Mouse (Mus musculus): ENCODE results near the gene Wipf1. TPM values are rescaled to one million over a fixed set of nuclear protein-coding genes. Genes with fewer than 3 reads are reported as not detected.

Wipf1 gene
- polyA plus RNA-seq, 1 experiment: 10.3 TPM

GRCm38 (mm10) chr2:73452556-73452955 lies 77.0 kb downstream of the Wipf1 start:
- no peak for DNase-seq (ENCODE audit: low read depth, low spot score)

GRCm38 (mm10) chr2:73451541-73451940 lies 78.0 kb downstream of the Wipf1 start:
- 92% methylated on average over 3 of the region's 3 CpGs for WGBS
- DNase-seq (ENCODE audit: low read depth, low spot score): no peak

More at GRCm38 (mm10) chr2:73452556-73452955, 77.0 kb downstream of the Wipf1 start:
- WGBS: 83% methylated on average over 7 of the region's 7 CpGs

GRCm38 (mm10) chr2:73450172-73450715 lies 79.3 kb downstream of the Wipf1 start:
- WGBS: 32% methylated on average over 6 of the region's 6 CpGs
- DNase-seq (ENCODE audit: low read depth, low spot score): no peak

GRCm38 (mm10) chr2:73443985-73444384 lies 85.5 kb downstream of the Wipf1 start:
- DNase-seq (ENCODE audit: low read depth, low spot score): no peak
- 82% methylated on average over 10 of the region's 10 CpGs for WGBS

GRCm38 (mm10) chr2:73442015-73442414 lies 87.5 kb downstream of the Wipf1 start:
- no peak for DNase-seq (ENCODE audit: low read depth, low spot score)
- WGBS: 82% methylated on average over 2 of the region's 2 CpGs

GRCm38 (mm10) chr2:73440319-73440718 lies 89.2 kb downstream of the Wipf1 start:
- WGBS: 91% methylated on average over 2 of the region's 2 CpGs
- no peak for DNase-seq (ENCODE audit: low read depth, low spot score)

- no peak for DNase-seq (ENCODE audit: low read depth, low spot score)
- WGBS: 83% methylated on average over 18 of the region's 18 CpGs
Observed at GRCm38 (mm10) chr2:73436976-73437375, 92.6 kb downstream of the Wipf1 start.

GRCm38 (mm10) chr2:73435847-73436246 lies 93.7 kb downstream of the Wipf1 start:
- WGBS: 83% methylated on average over 2 of the region's 2 CpGs
- DNase-seq (ENCODE audit: low read depth, low spot score): no peak

GRCm38 (mm10) chr2:73431959-73432396 lies 97.6 kb downstream of the Wipf1 start:
- DNase-seq (ENCODE audit: low read depth, low spot score): no peak
- WGBS: 66% methylated on average over 14 of the region's 14 CpGs

GRCm38 (mm10) chr2:73428803-73429468 lies 100.6 kb downstream of the Wipf1 start:
- DNase-seq (ENCODE audit: low read depth, low spot score): no peak
- WGBS: 61% methylated on average over 21 of the region's 21 CpGs

- no peak for DNase-seq (ENCODE audit: low read depth, low spot score)
- 19% methylated on average over 1 of the region's 1 CpGs for WGBS
Observed at GRCm38 (mm10) chr2:73427293-73427692, 102.2 kb downstream of the Wipf1 start.

GRCm38 (mm10) chr2:73425822-73426221 lies 103.7 kb downstream of the Wipf1 start:
- 45% methylated on average over 14 of the region's 14 CpGs for WGBS
- no peak for DNase-seq (ENCODE audit: low read depth, low spot score)

- no peak for DNase-seq (ENCODE audit: low read depth, low spot score)
- WGBS: 82% methylated on average over 7 of the region's 7 CpGs
Observed at GRCm38 (mm10) chr2:73419730-73420129, 109.8 kb downstream of the Wipf1 start.

- 38% methylated on average over 4 of the region's 4 CpGs for WGBS
Observed at GRCm38 (mm10) chr2:73419285-73419684, 110.2 kb downstream of the Wipf1 start.

GRCm38 (mm10) chr2:73415892-73416291 lies 113.6 kb downstream of the Wipf1 start:
- WGBS: 20% methylated on average over 5 of the region's 5 CpGs
- DNase-seq (ENCODE audit: low read depth, low spot score): no peak

More at GRCm38 (mm10) chr2:73419285-73419684, 110.2 kb downstream of the Wipf1 start:
- DNase-seq (ENCODE audit: low read depth, low spot score): no peak

GRCm38 (mm10) chr2:73410076-73410475 lies 119.5 kb downstream of the Wipf1 start:
- 93% methylated on average over 8 of the region's 8 CpGs for WGBS

GRCm38 (mm10) chr2:73407662-73408061 lies 121.9 kb downstream of the Wipf1 start:
- WGBS: 66% methylated on average over 4 of the region's 4 CpGs
- DNase-seq (ENCODE audit: low read depth, low spot score): no peak

More at GRCm38 (mm10) chr2:73410076-73410475, 119.5 kb downstream of the Wipf1 start:
- DNase-seq (ENCODE audit: low read depth, low spot score): no peak

GRCm38 (mm10) chr2:73406336-73406915 lies 123.1 kb downstream of the Wipf1 start:
- DNase-seq (ENCODE audit: low read depth, low spot score): no peak
- WGBS: 77% methylated on average over 9 of the region's 9 CpGs

- WGBS: 91% methylated on average over 7 of the region's 7 CpGs
- no peak for DNase-seq (ENCODE audit: low read depth, low spot score)
Observed at GRCm38 (mm10) chr2:73404980-73405379, 124.6 kb downstream of the Wipf1 start.

- WGBS: 90% methylated on average over 9 of the region's 9 CpGs
- no peak for DNase-seq (ENCODE audit: low read depth, low spot score)
Observed at GRCm38 (mm10) chr2:73404442-73404841, 125.1 kb downstream of the Wipf1 start.
